Mouse (Mus musculus) lung, postnatal 10 days (tissue): ENCODE measurements at regions not wholly inside any gene's neighbourhood (a gene's known extent, or its start where the extent isn't known, plus 50 kb on each side); places are given as distances from the start of the nearest gene placed in this dataset.

Source experiments
- DNase-seq: peaks from one replicate; pipeline ENCODE4 v3.0.0; 2021

- no peak for DNase-seq
Observed at GRCm38 (mm10) chr8:30797341-30797740, 2631.2 kb upstream of the 5930422O12Rik start.

DNA sequence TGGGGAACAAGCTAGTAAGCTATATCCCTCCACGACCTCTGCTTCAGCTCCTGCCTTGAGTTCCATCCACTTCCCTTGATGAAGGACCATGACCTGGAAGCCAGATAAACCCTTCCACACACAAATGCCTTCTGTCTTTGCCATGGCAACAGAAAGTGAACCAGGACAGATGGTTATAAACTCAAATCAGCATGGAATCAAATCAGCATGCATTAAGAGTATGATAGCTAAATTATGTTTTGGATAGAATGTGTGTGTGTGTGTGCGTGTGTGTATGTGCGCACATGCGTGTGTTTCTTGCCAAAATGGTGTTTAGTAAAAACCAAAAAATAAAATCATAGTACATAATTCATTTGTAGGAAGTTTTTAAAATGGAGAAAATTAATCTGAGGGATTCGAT is 2611.5 kb upstream of the 5930422O12Rik start:
- DNase-seq: no peak

DNA sequence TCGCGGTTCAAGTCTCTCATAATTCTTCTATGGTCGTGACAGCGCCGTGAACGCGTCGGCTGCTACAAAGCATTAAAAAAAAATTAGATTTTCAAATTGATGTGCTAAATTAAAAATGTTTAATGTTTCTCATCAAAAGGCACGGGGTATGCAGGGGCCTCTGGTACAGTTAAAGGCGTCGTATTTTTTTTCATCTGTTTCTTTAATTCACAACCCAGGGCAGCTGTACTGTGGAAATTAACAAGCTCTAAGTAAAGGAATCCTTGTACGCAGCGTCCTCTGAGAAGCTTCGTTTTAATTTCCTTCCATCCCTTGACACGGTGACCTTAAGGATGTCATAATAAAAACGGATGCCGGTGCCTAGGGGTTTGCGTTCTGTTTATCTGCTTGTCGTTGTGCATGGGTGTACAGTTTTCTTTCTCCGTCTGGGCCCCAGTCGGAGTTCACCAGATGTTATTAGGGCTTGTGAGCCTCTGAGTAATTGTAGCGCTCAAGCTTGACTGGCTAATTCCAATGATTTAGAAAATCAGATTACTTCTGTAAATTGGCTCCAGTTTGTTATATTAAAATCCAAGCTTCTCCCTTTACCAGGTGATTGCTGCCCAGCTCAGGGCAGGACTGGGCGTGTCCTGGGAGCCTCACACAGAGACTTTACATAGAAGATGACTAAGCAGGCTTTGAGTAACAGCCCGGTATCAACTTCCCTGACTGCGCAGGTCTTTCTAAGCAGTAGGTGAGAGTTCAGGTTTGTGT is 2605.5 kb upstream of the 5930422O12Rik start:
- no peak for DNase-seq

DNA sequence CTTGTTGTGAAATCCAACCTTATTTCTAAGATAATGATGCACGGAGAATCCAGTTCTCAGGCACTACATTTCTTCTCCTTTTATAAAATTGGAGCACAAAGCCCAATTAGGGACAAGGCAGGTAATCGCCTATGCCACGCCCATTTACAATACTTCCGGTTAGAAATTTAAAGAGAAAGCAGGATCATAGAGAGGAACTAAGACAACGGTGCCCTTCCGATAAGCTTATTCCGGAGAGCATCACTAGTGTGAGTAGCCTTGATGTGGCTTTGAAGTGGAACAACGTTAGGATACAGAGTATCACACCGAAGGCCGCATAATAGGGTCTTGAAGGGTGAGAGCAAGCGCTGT is 2604.9 kb upstream of the 5930422O12Rik start:
- no peak for DNase-seq

DNA sequence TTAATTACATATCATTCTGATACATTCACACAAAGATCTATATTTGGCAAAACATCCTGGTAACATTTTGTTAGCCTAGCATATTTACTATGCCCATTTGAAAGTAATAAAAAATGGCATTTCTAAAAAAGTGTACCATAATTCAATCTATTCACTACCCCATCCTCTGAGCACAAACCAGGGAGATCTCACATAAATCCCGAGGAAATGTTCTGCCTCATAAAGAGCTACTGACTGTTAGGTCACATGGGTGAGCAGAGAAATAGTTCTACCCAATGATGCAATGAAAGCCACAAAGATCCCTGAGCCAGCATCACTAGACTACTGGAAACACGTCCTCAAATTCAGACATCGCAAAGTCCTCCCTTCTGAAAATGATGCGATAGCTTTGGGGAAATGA is 2602.5 kb upstream of the 5930422O12Rik start:
- no peak for DNase-seq

DNA sequence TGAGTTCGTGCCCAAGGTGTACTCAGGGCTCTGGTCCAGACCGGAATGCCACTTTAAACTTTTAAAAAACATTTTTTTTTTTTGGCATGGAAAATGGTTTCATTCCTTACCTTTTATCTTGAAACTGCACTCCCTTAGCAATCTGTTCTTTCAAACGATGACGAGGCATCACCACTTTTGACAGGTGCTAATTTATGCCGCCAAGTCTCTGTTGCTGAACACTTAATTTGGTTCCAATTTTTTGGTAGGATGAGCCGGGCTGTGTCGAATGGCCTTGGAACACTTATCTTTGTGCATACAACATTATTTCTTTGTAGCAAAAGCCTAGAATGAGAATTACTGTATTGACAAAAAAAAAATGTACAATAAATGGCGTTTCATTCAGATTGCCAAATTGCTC is 2590.5 kb upstream of the 5930422O12Rik start:
- no peak for DNase-seq

- DNase-seq: peak; percentile 76
Observed at GRCm38 (mm10) chr8:30840064-30840463, 2588.4 kb upstream of the 5930422O12Rik start.

DNA sequence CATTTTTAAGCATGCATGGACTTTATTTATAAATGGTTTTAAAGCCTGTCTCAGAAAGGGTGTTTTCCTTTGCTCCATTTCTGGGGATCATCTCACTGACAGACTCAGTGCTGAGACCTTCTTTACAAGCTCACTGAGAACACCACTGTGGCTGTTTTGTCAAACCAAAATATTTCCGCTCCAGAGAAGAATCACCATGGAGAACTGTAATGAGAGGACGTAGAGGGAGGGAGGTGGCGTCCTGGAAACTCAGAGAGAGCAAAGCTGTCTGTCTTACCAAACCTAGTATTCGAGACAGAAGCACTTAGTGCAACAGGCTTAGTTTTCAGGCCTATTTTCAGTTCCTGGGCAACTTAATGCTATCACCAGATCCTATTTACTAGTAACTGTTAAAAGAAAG is 2565.5 kb upstream of the 5930422O12Rik start:
- no peak for DNase-seq

DNA sequence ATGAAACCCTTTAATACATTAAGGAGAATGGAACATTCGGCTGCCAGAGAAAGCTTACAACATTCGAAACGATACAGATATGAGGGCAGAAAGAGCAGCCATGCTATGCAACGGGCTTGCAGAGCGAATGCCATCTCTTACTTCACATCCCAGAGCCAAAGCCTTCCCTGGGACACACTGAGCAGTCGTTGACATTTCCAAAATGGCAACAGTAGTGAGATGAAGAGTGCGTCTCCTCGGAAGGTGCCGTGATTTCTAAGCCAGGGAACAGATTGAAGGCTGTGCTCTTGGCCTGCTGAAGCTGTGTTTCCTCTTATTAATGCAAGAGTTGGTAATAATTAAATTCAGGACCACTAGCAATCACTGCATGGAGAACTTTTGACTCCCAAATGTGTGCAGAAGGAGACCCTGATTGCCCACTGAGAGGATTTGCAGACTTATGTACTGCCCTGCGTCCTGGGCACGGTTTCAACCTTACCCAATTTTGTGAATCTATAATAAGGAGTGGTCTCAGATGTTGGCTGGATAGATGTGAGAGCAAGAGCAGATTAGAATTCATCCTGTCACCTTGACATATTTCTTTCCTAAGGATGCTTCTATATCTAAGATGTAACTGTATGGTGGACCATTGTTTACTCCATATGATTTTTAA is 2522.3 kb upstream of the 5930422O12Rik start:
- no peak for DNase-seq

- no peak for DNase-seq
Observed at GRCm38 (mm10) chr8:30913664-30914063, 2514.8 kb upstream of the 5930422O12Rik start.

- DNase-seq: no peak
Observed at GRCm38 (mm10) chr8:30915127-30915526, 2513.4 kb upstream of the 5930422O12Rik start.

- DNase-seq: peak; percentile 19
Observed at GRCm38 (mm10) chr8:30915601-30916171, 2512.8 kb upstream of the 5930422O12Rik start.

GRCm38 (mm10) chr8:30916184-30916751 is 2512.2 kb upstream of the 5930422O12Rik start:
- DNase-seq: peak; percentile 13

GRCm38 (mm10) chr8:30921451-30921850 is 2507.1 kb upstream of the 5930422O12Rik start:
- no peak for DNase-seq

- peak; percentile 68 for DNase-seq
Observed at GRCm38 (mm10) chr8:30923301-30924159, 2505.0 kb upstream of the 5930422O12Rik start.

- no peak for DNase-seq
Observed at GRCm38 (mm10) chr8:30924160-30924534, 2504.4 kb upstream of the 5930422O12Rik start.

GRCm38 (mm10) chr8:30924656-30925055 is 2503.9 kb upstream of the 5930422O12Rik start:
- DNase-seq: no peak

GRCm38 (mm10) chr8:30937449-30938075 is 2490.9 kb upstream of the 5930422O12Rik start:
- no peak for DNase-seq

- DNase-seq: no peak
Observed at GRCm38 (mm10) chr8:30940901-30941300, 2487.6 kb upstream of the 5930422O12Rik start.

- DNase-seq: no peak
Observed at GRCm38 (mm10) chr8:30941511-30942175, 2486.9 kb upstream of the 5930422O12Rik start.

GRCm38 (mm10) chr8:30946154-30947065 is 2482.1 kb upstream of the 5930422O12Rik start:
- no peak for DNase-seq
